Mouse (Mus musculus) C2C12 (cell line): ENCODE data around the gene Gpr153. TPM values are rescaled to one million over a fixed set of nuclear protein-coding genes. Genes with fewer than 3 reads are reported as not detected.
"Not testable (repeated sequence)": the region's sequence is repeated elsewhere in the genome, so short reads cannot be mapped to it uniquely, and the experiment has no call there.

Experiments
- H3K27me3 ChIP-seq: one replicate; pipeline ENCODE4 v1.6.1; 2011; ENCODE audit not compliant: control insufficient read depth, insufficient read depth, insufficient read length
- H3K36me3 ChIP-seq: one replicate; pipeline ENCODE4 v1.6.1; 2011; ENCODE audit not compliant: control insufficient read depth, insufficient read depth
- H3K4me3 ChIP-seq: one replicate; pipeline ENCODE4 v1.5.1; 2011; ENCODE audit warnings: mild to moderate bottlenecking, control low read depth; ENCODE audit not compliant: poor library complexity, insufficient read depth, severe bottlenecking
- H3K79me2 ChIP-seq: one replicate; pipeline ENCODE4 v1.6.1; 2011; ENCODE audit not compliant: control insufficient read depth, insufficient read depth
- H3K79me3 ChIP-seq: one replicate; pipeline ENCODE4 v1.6.1; 2011; ENCODE audit warnings: low read depth, control low read depth
- H3ac ChIP-seq: one replicate; pipeline ENCODE3; 2011; ENCODE audit warnings: low read depth; ENCODE audit not compliant: control insufficient read depth, insufficient read length
- CEBPB ChIP-seq: IDR thresholded peaks from one replicate; pipeline ENCODE4 v1.6.1; 2011; ENCODE audit warnings: low read depth, mild to moderate bottlenecking, control low read depth, moderate library complexity
- CTCF ChIP-seq: IDR thresholded peaks from one replicate; pipeline ENCODE4 v1.5.1; 2011; ENCODE audit not compliant: control insufficient read depth, insufficient read depth, insufficient read length
- FOSL1 ChIP-seq: IDR thresholded peaks from one replicate; pipeline ENCODE4 v1.8.0; 2011; ENCODE audit warnings: mild to moderate bottlenecking, low read length; ENCODE audit not compliant: poor library complexity, insufficient read depth, severe bottlenecking
- MAX ChIP-seq: IDR thresholded peaks from one replicate; pipeline ENCODE4 v1.6.1; 2011; ENCODE audit warnings: mild to moderate bottlenecking, control low read depth
- MYOD1 ChIP-seq: IDR thresholded peaks from one replicate; pipeline ENCODE4 v1.6.1; 2011; ENCODE audit warnings: low read depth; ENCODE audit not compliant: control insufficient read depth, insufficient read length
- MYOG ChIP-seq: IDR thresholded peaks from one replicate; pipeline ENCODE4 v1.6.1; 2011; ENCODE audit not compliant: control insufficient read depth, insufficient read length; ENCODE audit errors: extremely low read depth
- USF1 ChIP-seq: IDR thresholded peaks from one replicate; pipeline ENCODE4 v1.6.1; 2011; ENCODE audit warnings: low read depth, mild to moderate bottlenecking, control low read depth, moderate library complexity
- long read RNA-seq, 2 experiments: library from polyadenylated mRNA; unstranded; transcript quantifications; one replicate each; pipeline ENCODE4 v2.0.0; 2019 to 2020
- polyA plus RNA-seq: library from polyadenylated mRNA; unstranded; fragments of >200 nt; fragmentation: generic; extraction: Trizol; gene quantifications from one replicate; pipeline ENCODE4 v1.2.1, GENCODE M21; 2012; ENCODE audit warnings: missing spikeins

Gpr153 gene
- 5.4 TPM for polyA plus RNA-seq
- long read RNA-seq, experiment 1, partial matches to known transcripts, result 1 of 4 reads
- long read RNA-seq, experiment 1, other reads (novel, unspliced or antisense), result 3 of 4 reads
- long read RNA-seq, experiment 2, partial matches to known transcripts, result 0 of 1 reads
- long read RNA-seq, experiment 2, other reads (novel, unspliced or antisense), result 1 of 1 reads

- no peak for TF ChIP-seq MYOG
- no peak for TF ChIP-seq MYOD1
- TF ChIP-seq MAX, result no peak
- no peak for TF ChIP-seq FOSL1
- no peak for TF ChIP-seq CEBPB
- no peak for TF ChIP-seq CTCF
- TF ChIP-seq USF1, result no peak
- peaks cover 12% of the 10 kb centered on the region for H3K36me3 ChIP-seq
- peak within 1 kb of the TSS; percentile 74 for H3ac ChIP-seq
- peak within 1 kb of the TSS; percentile 30 for H3K4me3 ChIP-seq
- no peaks in the 10 kb centered on the region for H3K79me2 ChIP-seq
- H3K27me3 ChIP-seq, result no peaks in the 10 kb centered on the region
- no peaks in the 10 kb centered on the region for H3K79me3 ChIP-seq
These were observed at the start of gene Gpr153 for GRCm38 (mm10) chr4:152273621-152274236. TSS of gene Gpr153 (plus strand) at chr4:152274232.

DNA sequence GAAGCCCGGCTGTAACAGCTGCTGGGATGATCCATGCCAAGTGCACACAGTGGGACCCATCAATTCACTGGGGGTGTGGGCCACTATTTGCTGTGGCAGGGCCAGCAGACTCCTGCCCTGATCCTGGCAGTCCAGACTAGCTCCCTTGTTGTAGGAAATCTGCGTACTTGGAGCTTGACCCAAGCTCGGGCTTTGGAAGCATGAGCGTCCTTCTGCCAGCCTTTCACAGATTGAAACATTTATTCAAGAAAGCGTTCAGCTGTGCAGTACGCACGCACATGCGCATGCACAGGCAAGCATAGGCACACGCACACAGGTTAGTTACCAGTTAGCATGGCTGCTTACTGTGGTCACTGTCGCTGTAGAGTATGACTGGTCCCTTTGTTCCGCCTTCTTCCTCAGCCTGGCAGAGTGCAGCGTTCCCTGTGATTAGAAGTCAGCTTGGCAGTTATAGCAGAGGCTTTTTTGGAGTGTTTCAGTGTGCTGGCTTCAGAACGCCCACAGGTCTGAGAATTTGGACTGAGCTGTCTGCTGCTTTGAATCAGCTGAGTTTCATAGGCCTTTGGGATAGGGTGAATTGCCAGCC is 47.0 kb upstream of the Gpr153 start:
- no peak for TF ChIP-seq USF1
- TF ChIP-seq MAX, result no peak
- TF ChIP-seq FOSL1, result no peak
- no peak for TF ChIP-seq MYOG
- no peak for TF ChIP-seq MYOD1
- no peak for TF ChIP-seq CEBPB
- no peak for TF ChIP-seq CTCF
- H3K79me2 ChIP-seq, result peaks cover 14% of the 10 kb centered on the region
- H3ac ChIP-seq, result no peak overlapping the region

GRCm38 (mm10) chr4:152227749-152228527 is 46.1 kb upstream of the Gpr153 start:
- Histone ChIP-seq H3ac (no peak overlapping the region), H3K79me3 (no peaks in the 10 kb centered on the region), H3K4me3 (no peak overlapping the region), H3K36me3 (peaks cover 60% of the 10 kb centered on the region), H3K27me3 (no peaks in the 10 kb centered on the region), H3K79me2 (peaks cover 6% of the 10 kb centered on the region)
- no peak for TF ChIP-seq MYOG
- no peak for TF ChIP-seq USF1

More for the DNA sequence above, 47.0 kb upstream of the Gpr153 start:
- Histone ChIP-seq H3K36me3 (peaks cover 55% of the 10 kb centered on the region), H3K4me3 (no peak overlapping the region), H3K27me3 (no peaks in the 10 kb centered on the region), H3K79me3 (no peaks in the 10 kb centered on the region)

DNA sequence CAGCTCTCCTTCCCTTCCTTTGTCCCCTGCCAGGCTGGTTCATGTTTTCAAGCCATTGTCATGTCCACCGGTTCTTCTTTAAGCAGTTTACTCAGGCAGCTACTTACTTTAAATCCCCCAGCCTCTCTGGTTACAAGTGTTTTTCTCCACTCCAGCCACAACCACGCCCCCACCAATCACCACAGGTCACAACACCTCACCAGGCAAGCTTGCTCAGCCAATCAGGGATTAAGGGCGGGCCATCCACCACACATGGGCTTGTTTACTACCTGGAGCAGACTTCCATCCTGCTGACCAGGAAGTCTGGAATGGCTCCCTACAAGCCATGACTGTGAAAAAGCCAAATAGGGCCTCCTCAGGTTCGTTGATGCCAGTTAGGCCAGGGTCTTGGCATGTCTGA is 43.7 kb upstream of the Gpr153 start:
- not testable (repeated sequence) for H3ac ChIP-seq, H3K79me3 ChIP-seq, H3K4me3 ChIP-seq, H3K79me2 ChIP-seq, H3K27me3 ChIP-seq
- peaks cover 61% of the 10 kb centered on the region for H3K36me3 ChIP-seq

DNA sequence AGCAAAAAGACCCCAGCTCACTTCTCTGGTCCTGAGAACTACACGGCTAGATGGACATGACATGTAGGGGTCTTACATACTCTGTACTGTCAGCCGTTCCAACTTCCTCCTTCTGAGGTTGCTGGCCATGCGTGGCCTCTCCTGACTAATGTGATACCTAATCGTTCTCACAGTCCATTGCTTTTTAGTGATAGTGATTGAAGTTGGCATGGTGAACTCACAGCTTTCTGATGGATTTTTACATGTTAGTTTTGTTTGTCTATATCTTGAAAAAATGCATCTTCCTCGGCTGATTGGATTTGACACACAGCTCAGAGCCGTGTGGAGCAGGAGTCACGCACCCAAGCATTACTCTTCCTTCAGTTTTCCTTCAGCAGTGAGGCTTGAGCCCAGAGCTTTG is 42.7 kb upstream of the Gpr153 start:
- Histone ChIP-seq H3K27me3 (no peaks in the 10 kb centered on the region), H3K4me3 (no peak overlapping the region), H3K79me3 (no peaks in the 10 kb centered on the region), H3ac (no peak overlapping the region), H3K79me2 (no peaks in the 10 kb centered on the region), H3K36me3 (peaks cover 67% of the 10 kb centered on the region)
- TF ChIP-seq USF1, result no peak

DNA sequence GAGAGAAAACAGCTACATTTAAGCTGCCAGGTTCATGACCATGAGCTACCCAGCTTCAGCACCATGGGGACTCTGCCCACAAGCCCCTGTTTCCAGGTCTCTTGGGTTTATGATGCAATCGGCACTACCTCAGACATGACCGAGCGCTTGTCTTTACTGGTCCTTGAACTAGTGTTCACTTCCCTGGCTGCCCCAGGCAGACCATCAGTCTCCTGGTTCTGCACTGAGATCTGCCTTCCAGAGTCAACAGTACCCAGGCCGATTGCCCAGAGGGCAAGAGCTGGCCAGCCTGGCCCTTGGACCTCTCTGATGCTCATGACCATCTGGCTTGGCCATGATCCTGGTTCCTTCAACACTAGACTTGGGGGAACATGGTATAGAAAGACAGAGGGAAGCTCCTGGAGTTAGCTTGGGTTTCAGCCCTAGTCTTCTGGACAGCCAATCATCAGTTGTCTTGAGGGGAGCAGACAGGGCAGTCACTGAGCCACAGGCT is 41.6 kb upstream of the Gpr153 start:
- Histone ChIP-seq H3ac (no peak overlapping the region), H3K79me3 (no peaks in the 10 kb centered on the region), H3K36me3 (peaks cover 70% of the 10 kb centered on the region), H3K4me3 (no peak overlapping the region), H3K79me2 (no peaks in the 10 kb centered on the region), H3K27me3 (no peaks in the 10 kb centered on the region)
- no peak for TF ChIP-seq MAX
- TF ChIP-seq CEBPB, result no peak
- TF ChIP-seq MYOG, result no peak
- TF ChIP-seq USF1, result no peak
- no peak for TF ChIP-seq CTCF
- TF ChIP-seq MYOD1, result no peak
- no peak for TF ChIP-seq FOSL1
